Mouse (Mus musculus) inflammation-experienced regulatory T-cells, adult 6 months (primary cell): ENCODE results near the gene Cmtm8. TPM values are rescaled to one million over a fixed set of nuclear protein-coding genes. Genes with fewer than 3 reads are reported as not detected.

Experiments
- ATAC-seq: one replicate; pipeline ENCODE4 v1.8.0; 2017
- polyA plus RNA-seq, 3 experiments: library from polyadenylated mRNA; unstranded; fragments of 100-300 nt; shearing (Covaris generic); gene quantifications; one replicate each; pipeline ENCODE4 v1.2.1; 2017

The Cmtm8 gene
- polyA plus RNA-seq, 3 experiments from 2014 or later = not detected

DNA sequence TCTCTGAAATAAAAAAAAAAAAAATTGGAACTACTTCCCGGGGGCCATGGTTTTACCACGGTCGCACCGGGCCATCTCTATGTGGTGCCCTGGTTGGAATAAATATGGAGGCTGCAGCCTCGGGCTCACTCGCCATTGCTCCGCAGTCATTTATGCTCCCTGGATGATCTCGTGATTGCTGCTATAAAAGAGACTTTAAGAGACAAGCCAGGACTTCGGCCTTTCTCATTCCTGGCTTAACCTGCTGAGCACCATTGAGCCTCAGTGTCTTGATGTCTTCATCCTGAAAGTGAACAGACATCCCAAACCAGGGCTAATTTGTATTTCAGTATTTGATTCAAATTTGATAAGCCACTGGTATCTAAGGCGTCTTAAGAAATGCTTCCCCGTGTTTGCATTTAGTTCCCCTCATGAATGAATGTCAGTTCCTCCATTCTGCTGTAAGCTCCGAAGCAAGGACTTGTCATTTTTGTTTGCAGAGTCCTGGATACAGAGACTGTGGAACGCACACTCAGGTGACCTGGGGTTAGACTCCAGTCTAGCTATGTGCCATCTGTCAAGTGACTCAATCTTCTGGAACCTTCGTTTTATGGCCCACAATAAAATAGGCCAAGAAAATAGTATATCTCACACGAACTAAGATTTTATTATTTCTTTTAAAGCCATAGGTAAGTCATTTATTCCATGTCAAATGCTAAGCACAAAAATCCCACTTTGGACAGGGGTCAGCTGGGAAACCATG is 22.2 kb downstream of the Cmtm8 start:
- no peak for ATAC-seq

DNA sequence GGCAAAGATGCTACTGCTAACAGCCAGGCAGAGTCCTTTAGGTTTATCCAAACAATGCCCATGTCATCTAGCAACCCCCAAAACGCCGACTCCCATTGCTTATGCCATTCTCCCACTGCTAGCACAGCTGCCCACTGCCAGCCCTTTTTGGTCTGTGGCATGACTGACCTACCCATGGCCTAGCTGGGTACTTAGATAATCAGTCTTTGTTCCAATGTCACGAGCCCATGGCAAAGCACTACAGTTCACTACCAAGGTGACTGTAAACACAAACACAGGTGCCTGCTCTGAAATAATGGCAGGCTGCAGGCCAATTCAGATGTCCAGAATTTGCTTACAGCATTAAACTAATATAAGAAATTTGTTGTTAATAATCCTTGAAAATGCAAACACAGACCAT is 25.0 kb downstream of the Cmtm8 start:
- no peak for ATAC-seq

DNA sequence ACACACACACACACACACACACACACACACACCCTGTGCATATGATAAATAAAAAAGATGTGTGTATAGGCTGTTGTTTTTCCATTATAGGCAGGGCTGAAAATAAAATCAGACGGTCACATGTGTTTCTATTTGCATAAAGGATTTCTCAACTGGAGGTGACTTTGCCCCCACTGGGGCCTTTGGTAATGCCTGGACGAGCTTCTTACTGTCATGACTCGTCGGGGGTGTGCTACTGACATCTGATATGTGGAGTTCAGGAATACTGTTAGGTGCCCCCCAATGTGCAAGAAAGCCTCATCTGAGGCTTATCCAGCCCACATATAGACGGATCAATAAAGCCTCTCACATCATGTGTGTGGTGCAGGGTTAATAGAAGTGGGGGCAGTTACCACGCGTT is 26.9 kb downstream of the Cmtm8 start:
- ATAC-seq = no peak

DNA sequence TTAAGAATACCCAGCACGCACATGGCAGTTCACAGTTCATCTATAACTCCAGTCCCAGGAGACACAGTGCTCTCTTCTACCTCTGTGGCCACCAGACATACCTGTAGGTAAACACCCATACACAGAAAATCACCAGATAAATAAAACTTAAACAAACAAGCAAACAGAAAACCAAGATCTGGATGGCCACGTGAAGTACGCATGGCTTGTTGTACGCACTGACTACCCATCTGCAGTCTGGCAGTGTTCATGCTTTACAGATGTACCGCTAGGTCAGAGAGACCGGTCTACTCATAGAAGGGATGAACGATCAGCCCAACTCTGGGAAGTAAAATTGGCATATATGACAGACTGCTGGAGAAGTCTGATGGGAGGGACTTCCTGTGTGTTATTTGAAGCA is 27.8 kb downstream of the Cmtm8 start:
- no peak for ATAC-seq

DNA sequence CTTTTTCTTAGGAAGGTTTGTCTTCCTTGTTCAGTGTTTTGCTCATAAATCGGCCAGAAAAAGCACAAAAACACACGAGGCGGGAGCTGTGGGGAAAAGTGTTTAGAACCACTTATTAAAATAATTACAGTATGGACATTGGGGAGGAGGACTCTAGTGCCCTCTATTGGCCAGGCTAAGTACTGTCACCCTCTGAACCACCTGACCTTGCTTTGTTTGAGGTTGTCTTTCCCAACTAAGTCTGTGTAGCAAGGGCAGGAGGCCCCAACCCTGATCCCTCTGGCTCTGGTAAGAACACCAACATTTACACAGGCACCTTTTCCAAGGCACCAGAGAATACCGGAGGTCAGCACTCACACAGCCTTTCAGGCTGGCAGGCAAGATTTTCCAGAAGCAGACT is 28.6 kb downstream of the Cmtm8 start:
- peak; percentile 68 for ATAC-seq

DNA sequence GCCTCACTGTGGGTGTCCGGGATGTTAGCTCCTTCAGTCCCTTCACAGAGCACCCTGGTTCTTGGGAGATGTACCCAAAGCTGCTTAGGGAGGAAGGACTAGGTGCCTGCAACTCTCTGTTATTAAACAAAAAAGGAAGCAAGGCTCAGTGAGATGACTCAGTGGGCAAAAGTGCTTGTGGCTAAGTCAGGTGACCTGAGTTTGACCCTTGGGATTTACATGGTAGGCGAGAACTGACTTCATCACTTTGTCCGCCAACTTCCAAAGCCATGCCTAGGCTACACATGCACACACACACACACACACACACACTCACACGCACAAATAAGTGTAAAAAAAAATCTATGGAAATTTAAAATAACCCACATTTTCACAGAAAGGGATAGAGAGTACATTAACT is 32.0 kb downstream of the Cmtm8 start:
- no peak for ATAC-seq

DNA sequence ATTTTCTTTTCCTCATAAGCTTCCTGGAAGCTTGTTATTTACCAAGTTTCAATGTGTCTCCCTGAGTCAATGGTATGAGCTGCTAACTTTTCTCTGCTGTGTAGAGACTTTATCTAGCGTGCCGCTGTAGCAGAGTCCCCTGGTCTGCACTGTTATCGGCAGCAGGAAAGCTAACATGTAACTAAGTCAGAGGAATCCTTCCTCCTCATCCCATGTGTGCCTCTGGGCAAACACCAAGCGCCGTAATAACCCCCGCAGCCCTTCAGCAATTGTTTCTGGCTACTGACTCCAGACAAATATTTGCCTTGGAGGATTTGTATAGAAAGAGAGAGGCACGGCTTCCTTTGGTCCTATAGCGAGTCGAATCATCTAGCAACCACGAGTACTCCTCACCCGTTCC is 33.1 kb downstream of the Cmtm8 start:
- ATAC-seq = no peak

DNA sequence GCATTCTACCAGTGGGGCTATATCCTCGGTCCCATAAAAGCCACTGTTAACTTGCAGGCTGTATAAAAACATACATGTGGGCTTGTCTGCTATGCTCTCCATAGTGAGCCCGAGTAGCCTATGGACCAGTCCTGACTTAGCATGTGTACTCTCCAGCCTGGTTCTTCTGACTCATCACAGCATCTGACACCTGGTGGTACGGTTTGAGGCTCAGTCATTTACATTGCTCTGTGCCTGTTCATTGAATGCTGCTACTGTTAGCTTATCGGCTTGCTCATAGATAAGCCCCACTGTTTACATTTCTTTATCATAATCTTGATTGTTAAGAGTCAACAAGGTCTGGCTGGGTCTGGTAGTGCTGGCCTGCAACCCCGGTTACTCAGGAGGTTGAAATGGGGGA is 35.3 kb downstream of the Cmtm8 start:
- no peak for ATAC-seq

DNA sequence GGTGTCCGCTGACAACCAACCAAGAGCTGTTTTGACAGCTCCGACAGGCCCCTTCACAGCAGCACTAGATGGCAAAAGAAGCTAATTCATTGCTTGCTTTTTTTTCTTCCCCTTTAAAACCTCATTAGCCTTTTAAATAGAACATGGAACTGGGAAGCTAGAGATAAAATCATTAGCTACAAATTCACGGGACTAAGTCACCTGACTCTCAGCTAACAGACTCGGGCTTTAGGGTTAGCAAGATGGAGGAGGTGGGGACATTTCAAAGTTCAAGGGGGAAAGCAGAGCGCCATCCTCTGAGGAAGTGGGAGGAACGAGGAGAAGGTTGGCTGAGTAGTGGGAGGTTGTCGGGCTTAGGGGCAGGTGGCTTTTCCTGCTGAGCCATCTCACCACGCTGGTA is 36.7 kb downstream of the Cmtm8 start:
- ATAC-seq = no peak

DNA sequence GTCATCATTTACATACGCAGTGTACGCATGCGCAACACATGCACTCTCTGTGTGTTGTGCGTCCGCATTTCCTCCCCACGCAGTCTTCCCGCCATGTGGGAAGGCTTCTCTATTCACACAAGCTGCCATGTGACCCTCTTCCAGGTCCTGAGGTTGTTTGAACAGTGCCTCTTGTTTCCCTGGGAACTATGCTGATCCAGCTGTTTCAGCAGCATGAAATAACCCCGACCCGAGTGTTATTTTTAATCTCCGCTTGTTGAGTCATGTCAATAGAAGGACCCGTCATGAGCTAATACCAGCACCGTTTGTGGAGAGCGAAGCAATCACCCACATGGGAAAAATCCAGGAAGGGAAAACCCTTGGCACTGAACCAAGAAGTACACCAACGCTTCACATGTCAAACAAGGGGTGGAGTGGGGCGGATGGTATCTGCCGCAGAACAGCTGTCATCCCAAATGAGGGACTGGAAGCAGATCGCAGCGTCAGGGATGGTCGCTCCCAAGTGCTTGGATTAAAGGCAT is 38.7 kb downstream of the Cmtm8 start:
- ATAC-seq = no peak

DNA sequence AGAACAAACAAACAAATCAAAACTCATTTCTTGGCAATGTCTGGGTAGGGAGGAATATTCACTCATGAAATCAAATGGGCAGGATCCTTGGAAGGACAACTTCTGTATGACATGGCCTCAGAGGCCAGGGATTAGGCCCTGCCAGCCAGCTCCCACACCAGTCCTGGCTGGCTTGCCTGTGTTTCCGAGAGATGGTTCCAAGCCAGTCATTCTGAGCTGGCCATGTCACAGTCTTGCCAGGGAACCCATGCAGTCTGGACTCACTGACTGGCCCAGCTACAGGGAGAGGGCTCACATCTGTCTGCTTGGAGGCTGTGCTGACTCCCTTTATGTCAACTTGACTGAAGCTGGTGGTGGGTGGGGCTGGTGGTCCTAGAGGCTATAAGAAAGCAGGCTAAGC is 41.8 kb downstream of the Cmtm8 start:
- no peak for ATAC-seq

DNA sequence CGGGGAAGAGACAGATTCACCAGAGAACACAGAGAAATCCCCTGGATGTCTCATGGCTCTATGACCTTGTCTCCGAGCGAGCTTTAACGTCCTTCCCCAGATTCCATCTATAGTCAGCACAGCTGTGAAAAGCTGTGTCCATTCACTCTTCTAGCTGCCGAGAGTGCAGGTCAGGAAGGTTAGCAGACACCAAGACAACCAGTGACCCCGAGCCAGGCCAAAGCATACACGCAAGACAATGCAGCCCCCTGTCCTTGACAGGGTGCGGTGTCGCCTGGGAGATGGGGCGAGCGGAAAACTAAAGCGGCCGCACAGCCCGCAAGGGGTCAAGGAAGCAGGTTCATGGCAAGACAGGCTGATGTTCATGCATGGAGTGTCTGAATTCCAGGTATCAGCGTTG is 42.7 kb downstream of the Cmtm8 start:
- no peak for ATAC-seq

DNA sequence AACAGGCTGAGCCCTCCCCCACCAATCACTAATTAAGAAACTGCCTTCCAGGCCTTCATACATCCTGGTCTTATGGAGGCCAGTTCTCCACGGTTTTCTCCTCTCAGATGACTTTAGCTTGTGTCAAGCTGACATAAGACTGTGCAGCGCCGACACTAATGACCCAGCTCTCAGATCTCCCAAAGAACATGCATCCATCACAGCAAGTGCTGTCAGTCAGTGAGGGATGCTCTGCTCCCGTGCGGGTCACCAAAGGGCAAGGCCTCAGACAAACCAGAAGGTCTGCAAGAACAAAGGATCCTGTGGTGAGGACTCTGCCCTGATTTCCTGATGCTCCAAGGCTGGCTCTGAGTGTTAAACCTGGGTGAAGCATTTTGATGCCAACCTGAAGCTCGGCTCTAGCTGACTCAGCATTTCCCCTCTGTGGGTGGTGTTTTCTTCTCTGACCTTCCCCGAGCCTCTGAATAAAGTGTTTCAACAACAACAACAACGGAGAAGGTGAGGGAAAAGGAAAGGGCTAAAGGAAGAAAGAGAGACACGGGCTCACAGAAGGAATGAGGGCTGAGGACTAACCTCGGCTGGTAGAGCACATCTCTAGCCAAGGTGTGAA is 44.4 kb downstream of the Cmtm8 start:
- no peak for ATAC-seq

DNA sequence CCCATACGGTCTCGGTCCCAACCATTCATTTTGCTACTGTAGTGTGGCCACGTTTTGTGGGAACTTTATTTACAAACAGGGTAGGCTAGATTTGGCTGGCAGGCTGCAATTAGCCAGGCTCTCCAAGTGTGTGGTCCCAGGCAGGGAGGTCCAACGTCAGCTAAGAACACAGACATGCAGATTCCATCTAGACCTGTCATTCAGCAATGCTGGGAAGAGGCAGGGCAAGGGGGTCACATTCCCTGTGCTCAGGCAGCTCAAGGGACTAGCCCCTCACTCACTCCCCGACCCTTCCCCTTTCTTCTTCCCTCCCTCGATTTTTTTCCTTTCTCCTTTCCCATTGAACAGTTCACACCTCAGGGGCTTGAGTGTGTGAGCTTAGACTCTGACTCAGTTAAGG is 45.1 kb downstream of the Cmtm8 start:
- ATAC-seq = no peak

DNA sequence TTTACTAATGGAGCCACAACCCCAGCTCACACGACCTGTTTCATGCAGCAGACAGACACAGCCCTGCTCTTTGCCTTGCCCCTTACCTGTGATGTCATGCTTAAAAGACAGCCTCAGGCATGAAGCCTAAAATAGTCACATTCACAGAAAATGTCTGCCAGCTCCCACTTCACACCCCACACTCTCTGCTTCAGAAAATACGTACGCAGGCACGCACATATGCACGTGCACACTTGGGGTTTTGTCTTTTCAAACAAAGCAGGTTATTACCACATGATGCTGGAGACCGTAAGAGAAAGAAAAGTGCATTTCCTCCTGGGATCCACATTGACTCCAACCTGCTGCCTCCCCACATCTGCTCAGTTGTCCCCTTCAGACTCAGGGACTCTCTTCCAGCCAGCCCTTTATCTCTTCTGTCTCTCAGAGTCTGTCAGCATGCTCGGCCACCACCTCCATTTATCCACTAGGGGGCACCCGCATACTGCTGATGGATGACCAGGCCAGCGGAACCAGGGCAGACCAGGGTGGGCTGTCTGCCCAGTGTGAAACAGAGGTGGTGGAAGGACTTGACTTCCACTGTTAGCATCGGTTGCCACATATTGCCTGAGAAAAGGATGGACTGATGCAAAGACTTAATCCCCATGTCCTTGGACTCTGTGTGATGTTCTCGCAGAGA is 46.5 kb downstream of the Cmtm8 start:
- peak; percentile 52 for ATAC-seq

DNA sequence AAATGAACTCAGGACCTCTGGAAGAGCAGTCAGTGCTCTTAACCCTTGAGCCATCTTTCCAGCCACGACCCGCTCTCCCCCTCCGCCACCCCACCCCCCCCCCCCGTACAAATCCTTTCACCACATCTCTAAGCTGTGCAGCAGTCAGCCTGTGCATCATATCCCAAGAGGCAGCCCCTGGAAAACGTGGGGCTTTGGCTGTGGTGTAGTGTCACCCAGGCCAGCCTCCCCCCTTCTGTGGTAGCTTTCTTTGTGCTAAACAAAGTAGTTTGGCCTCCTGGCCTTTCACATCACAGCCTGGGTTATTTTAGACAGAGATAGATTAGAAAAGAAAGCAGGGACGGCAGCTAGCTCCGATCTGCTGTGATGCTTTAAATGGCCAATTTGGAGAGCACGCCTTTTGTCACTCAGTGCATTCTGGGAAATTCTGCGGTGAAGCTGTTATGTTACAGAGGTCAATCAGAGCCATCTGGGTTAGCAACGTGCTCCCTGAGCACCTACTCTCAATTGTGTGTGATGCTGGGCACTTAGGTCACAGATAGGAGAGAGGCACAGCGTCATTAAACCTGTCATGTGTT is 47.4 kb downstream of the Cmtm8 start:
- no peak for ATAC-seq

DNA sequence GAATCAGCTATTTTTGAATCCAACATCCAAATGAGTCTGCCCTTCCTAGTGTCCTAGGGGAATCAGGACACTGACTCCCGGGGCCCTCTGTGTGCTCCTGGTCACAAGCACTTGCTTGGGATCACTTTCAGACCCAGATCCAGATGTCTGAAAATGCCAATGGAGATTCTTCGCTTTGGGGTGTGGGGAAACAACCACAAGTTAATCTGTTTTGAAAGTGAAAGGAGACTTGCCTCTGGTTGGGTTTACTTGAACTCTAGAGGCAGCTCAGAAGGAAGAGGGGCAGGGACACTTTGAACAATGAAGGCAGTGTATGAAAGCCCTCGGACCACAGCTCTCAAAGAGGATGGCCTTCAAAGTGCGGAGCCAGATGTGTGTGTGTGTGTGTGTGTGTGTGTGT is 49.5 kb downstream of the Cmtm8 start:
- ATAC-seq = no peak

DNA sequence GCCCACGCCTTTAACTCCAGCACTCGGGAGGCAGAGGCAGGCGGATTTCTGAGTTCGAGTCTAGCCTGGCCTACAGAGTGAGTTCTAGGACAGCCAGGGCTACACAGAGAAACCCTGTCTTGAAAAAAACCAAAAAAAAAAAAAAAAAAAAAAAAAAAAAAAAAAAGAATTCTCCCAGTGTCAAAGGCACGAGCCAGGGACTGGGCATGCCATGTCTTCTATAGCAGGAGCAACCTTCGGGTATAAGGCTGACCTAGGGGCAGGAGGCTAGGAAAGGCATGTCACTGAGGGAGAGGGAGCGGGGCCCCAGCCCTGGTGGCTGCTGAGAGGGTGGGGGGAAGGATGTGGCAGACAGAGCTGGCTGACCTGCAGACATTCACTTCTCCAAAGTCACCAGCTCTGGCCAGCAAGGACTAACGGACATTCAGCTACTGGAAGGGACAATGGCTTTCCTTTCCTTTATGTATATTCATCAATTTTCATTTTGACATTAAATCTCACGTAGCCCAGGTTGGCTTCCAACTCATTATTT is 50.1 kb downstream of the Cmtm8 start:
- no peak for ATAC-seq

DNA sequence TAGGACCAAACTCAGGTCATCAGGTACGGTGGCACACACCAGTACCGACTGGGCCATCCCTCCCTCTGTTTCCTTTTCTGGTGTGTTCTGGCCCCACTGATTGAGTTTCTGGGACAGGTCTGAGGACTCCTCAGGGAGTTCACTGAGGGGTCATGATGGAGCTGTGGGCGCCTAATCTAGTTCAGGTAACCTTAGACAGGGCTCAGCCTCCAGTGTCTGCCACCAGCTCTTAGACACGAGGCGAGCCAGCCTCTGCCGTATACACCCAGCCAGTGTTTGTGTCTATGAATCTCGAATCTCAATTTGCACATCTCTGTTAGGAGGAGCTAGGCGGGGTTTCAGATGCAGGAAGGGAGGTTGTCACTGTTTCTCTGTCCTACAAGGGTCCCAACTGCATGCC is 54.0 kb downstream of the Cmtm8 start:
- ATAC-seq = no peak

DNA sequence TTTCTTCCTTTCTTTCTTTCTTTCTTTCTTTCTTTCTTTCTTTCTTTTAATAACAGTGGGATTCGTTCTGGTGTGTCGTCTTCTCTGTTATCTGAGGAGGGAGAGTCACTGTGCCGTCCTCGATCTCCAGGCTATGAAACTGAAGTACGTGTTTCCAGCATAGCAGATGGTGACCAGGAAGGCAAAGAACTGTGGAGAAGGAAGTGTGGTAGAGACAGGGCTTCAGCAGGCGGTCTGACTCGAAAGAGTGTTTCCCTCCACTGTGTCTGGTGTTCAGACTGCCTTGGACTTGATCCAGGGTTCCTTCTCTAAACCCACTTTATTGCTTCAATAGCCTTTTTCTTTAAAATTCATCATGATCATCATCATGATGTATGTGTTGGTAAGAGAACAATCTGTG is 54.4 kb downstream of the Cmtm8 start:
- no peak for ATAC-seq

DNA sequence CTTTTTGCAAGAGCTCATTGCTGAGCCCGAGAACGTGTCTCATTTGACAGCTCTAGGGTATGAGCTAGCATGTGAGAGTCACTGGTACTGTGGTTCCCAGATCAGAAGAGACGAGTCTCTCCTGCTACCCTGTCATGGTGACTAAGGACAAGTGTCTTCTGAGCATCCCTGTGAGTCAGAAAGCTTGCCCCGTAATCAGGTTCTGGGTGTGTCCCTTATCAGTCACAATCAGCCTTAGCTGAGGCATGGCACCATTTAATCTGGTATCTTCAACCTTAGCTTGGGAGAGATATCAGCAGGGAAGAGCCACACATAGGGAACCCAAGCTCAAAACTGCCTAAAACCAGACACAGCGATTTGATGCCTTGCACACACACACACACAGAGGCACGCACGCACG is 55.3 kb downstream of the Cmtm8 start:
- ATAC-seq = no peak

DNA sequence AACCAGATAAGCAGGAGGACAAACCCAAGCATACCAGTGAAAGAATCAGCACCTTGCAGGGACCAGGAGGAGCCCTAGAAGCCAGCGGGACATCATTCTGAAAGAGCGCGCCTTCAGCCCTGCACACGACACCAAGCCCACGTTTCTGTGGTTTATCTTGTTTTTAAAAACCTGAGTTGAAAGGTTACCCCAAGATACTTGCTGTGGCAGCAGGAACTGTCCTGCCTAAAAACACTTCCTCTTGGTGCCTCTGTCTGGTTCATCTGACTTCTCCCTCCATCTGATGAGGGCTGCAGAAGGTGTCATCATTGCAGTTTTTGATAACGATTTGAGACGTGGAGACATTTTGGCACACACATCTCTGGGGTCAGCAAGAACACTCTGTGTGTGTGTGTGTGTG is 56.2 kb downstream of the Cmtm8 start:
- peak; percentile 35 for ATAC-seq

DNA sequence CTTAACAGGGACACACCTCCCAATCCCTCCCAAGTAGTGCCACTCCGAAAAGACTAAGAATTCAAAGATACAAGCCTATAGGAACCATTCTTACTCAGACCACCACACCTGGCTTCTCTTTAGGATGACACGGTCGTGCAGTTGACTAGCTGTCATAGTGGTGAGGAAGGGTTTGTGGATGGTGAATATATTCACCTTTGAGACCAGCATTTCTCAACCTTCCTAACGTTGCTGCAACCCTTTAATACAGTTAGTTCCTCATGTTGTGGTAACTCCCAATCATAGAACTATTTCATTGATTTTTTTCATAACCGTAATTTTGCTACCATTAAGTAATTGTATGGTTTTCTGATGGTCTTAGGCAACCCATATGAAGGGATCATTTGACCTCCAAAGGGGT is 56.8 kb downstream of the Cmtm8 start:
- no peak for ATAC-seq
